Mouse (Mus musculus) left cerebral cortex, postnatal 14 days (tissue): ENCODE results near the gene Wnt5b. TPM values are rescaled to one million over a fixed set of nuclear protein-coding genes. Genes with fewer than 3 reads are reported as not detected.

Experiments
- DNase-seq, 2 experiments: peaks; one replicate each; pipeline ENCODE4 v3.0.0; 2021 to 2022; ENCODE audit warnings: low spot score in 2 of 2, mixed read lengths in 1 of 2
- intact Hi-C: fragments of 180-260 bp; cut with DNase I; formaldehyde crosslinking; loops from one replicate; pipeline ENCODE4 v1.15.1; 2025
- long read RNA-seq, 2 experiments: library from polyadenylated mRNA; stranded (forward); transcript quantifications; one replicate each; pipeline ENCODE4 v2.0.0; 2021
- total RNA-seq, 2 experiments: library from RNA; stranded (reverse); gene quantifications; 2 replicates each; pipeline ENCODE4 v1.2.3; 2021

The Wnt5b gene
- total RNA-seq, result 1 to 10 TPM; 1.4 to 1.5 TPM
- long read RNA-seq, experiment 1, partial matches to known transcripts, result 1 of 5 reads
- long read RNA-seq, experiment 1, other reads (novel, unspliced or antisense), result 3 of 5 reads
- long read RNA-seq, experiment 2, partial matches to known transcripts, result 0 of 6 reads
- long read RNA-seq, experiment 2, other reads (novel, unspliced or antisense), result 2 of 6 reads

GRCm38 (mm10) chr6:119543803-119544517 lies at the start of gene Wnt5b:
Gene Wnt5b (minus strand): TSS chr6:119544347.
- no peak for DNase-seq
- intact Hi-C loops, result no loop called here

GRCm38 (mm10) chr6:119590872-119591271 lies 46.7 kb upstream of the Wnt5b start:
- intact Hi-C loops, result no loop called here
- DNase-seq, result no peak

- intact Hi-C loops, result no loop called here
- no peak for DNase-seq
These were observed 43.8 kb upstream of the Wnt5b start for GRCm38 (mm10) chr6:119587897-119588296.

GRCm38 (mm10) chr6:119587454-119587853 lies 43.3 kb upstream of the Wnt5b start:
- intact Hi-C loops, result no loop called here
- no peak for DNase-seq

GRCm38 (mm10) chr6:119585652-119586375 lies 41.7 kb upstream of the Wnt5b start:
- no peak for DNase-seq

GRCm38 (mm10) chr6:119584061-119584460 lies 39.9 kb upstream of the Wnt5b start:
- no peak for DNase-seq
- intact Hi-C loops, result no loop called here

More at GRCm38 (mm10) chr6:119585652-119586375, 41.7 kb upstream of the Wnt5b start:
- intact Hi-C loops, result no loop called here

GRCm38 (mm10) chr6:119583165-119583564 lies 39.0 kb upstream of the Wnt5b start:
- DNase-seq, result no peak
- intact Hi-C loops, result no loop called here

- intact Hi-C loops, result no loop called here
- no peak for DNase-seq
These were observed 32.6 kb upstream of the Wnt5b start for GRCm38 (mm10) chr6:119576706-119577105.

GRCm38 (mm10) chr6:119575331-119575730 lies 31.2 kb upstream of the Wnt5b start:
- intact Hi-C loops, result no loop called here
- no peak for DNase-seq

- DNase-seq, result no peak
- intact Hi-C loops, result no loop called here
These were observed 28.1 kb upstream of the Wnt5b start for GRCm38 (mm10) chr6:119572296-119572695.

GRCm38 (mm10) chr6:119570797-119571196 lies 26.6 kb upstream of the Wnt5b start:
- intact Hi-C loops, result no loop called here
- no peak for DNase-seq

GRCm38 (mm10) chr6:119568339-119568738 lies 24.2 kb upstream of the Wnt5b start:
- intact Hi-C loops, result no loop called here
- no peak for DNase-seq

- intact Hi-C loops, result no loop called here
- no peak for DNase-seq
These were observed 21.6 kb upstream of the Wnt5b start for GRCm38 (mm10) chr6:119565451-119566379.

- DNase-seq, result no peak
- intact Hi-C loops, result no loop called here
These were observed 18.4 kb upstream of the Wnt5b start for GRCm38 (mm10) chr6:119562558-119562957.

- no peak for DNase-seq
- intact Hi-C loops, result no loop called here
These were observed 14.7 kb upstream of the Wnt5b start for GRCm38 (mm10) chr6:119558855-119559254.

- intact Hi-C loops, result no loop called here
These were observed 10.3 kb upstream of the Wnt5b start for GRCm38 (mm10) chr6:119554439-119554838.

GRCm38 (mm10) chr6:119544518-119544864 lies 344 bp upstream of the Wnt5b start:
- DNase-seq, result no peak
- intact Hi-C loops, result no loop called here

More at GRCm38 (mm10) chr6:119554439-119554838, 10.3 kb upstream of the Wnt5b start:
- no peak for DNase-seq

- intact Hi-C loops, result no loop called here
- DNase-seq, result no peak
These were observed 718 bp downstream of the Wnt5b start for GRCm38 (mm10) chr6:119543456-119543802.

- intact Hi-C loops, result no loop called here
- DNase-seq, result no peak
These were observed 8.3 kb downstream of the Wnt5b start for GRCm38 (mm10) chr6:119535867-119536266.
